Mouse (Mus musculus) thymus, adult 2 months (tissue): Measurements from ENCODE around the gene Taok3.

Experiments
- CTCF ChIP-seq: fragments of 200-500 bp; IDR thresholded peaks from 2 replicates; pipeline ENCODE4 v1.5.1; 2012; ENCODE audit warnings: mild to moderate bottlenecking, control low read depth, low read length, moderate library complexity, borderline replicate concordance; ENCODE audit not compliant: control insufficient read depth, poor library complexity, insufficient read depth; ENCODE audit errors: extremely low read depth
- POLR2A ChIP-seq: fragments of 200-500 bp; IDR thresholded peaks from 2 replicates; pipeline ENCODE4 v1.6.1; 2012; ENCODE audit warnings: mild to moderate bottlenecking, low read length, control low read depth, moderate library complexity; ENCODE audit not compliant: control insufficient read depth, poor library complexity, insufficient read depth; ENCODE audit errors: extremely low read depth

GRCm38 (mm10) chr5:117096716-117097115, 23.2 kb upstream of the Taok3 start:
- TF ChIP-seq POLR2A, result no peak
- TF ChIP-seq CTCF, result peak; percentile 30; the same call in 1 of the 2 replicates
